Mouse (Mus musculus) kidney, embryonic 14.5 days (tissue): ENCODE data around the gene Evx2. TPM values are rescaled to one million over a fixed set of nuclear protein-coding genes. Genes with fewer than 3 reads are reported as not detected.

Source experiments
- ATAC-seq: fragments of 200-750 bp; cut with Nextera tagmentation; 2 replicates; pipeline ENCODE4 v1.8.0; 2017; ENCODE audit warnings: moderate number of reproducible peaks, mild to moderate bottlenecking, moderate TSS enrichment, moderate library complexity; ENCODE audit not compliant: low FRiP score, low TSS enrichment
- H3K27ac ChIP-seq: fragments of 300-500 bp; sonication (generic); 2 replicates; pipeline ENCODE4 v1.5.1; 2014; ENCODE audit warnings: low read depth, mild to moderate bottlenecking, low read length, moderate library complexity, mixed read lengths
- H3K27me3 ChIP-seq: fragments of 300-500 bp; sonication (generic); 2 replicates; pipeline ENCODE4 v1.6.1; 2014; ENCODE audit warnings: mild to moderate bottlenecking, low read length; ENCODE audit not compliant: control insufficient read depth, insufficient read depth
- H3K36me3 ChIP-seq: fragments of 300-500 bp; sonication (generic); 2 replicates; pipeline ENCODE4 v1.6.1; 2014; ENCODE audit warnings: low read length, mixed read lengths; ENCODE audit not compliant: control insufficient read depth, insufficient read depth
- H3K4me1 ChIP-seq: fragments of 300-500 bp; sonication (generic); 2 replicates; pipeline ENCODE4 v1.6.1; 2014; ENCODE audit warnings: low read length, mixed read lengths; ENCODE audit not compliant: control insufficient read depth, insufficient read depth
- H3K4me2 ChIP-seq: fragments of 300-500 bp; sonication (generic); replicated peaks from 2 replicates; pipeline ENCODE4 v1.6.1; 2014; ENCODE audit warnings: low read depth, mild to moderate bottlenecking, low read length
- H3K4me3 ChIP-seq: fragments of 300-500 bp; sonication (generic); 2 replicates; pipeline ENCODE4 v1.5.1; 2014; ENCODE audit warnings: mild to moderate bottlenecking, low read length
- H3K9ac ChIP-seq: fragments of 300-500 bp; sonication (generic); 2 replicates; pipeline ENCODE4 v1.6.1; 2014; ENCODE audit warnings: low read depth, mild to moderate bottlenecking, low read length, moderate library complexity
- H3K9me3 ChIP-seq: fragments of 300-500 bp; sonication (generic); 2 replicates; pipeline ENCODE4 v1.6.1; 2016; ENCODE audit warnings: low read length; ENCODE audit not compliant: control insufficient read depth
- WGBS: fragments of 180-500 bp; shearing (Covaris S2); extraction: QIAGEN DNeasy Blood & Tissue Kit; methylation state at CpG from one replicate; pipeline ENCODE4 v1.1.7; 2014; 5-methylcytosine and 5-hydroxymethylcytosine counted together
- polyA plus RNA-seq: library from polyadenylated mRNA; unstranded; fragments of >200 nt; fragmentation: Nextera tagmentation; extraction: Ambion mirVana; gene quantifications from 2 replicates; pipeline ENCODE4 v1.2.1, GENCODE M21; 2014

Evx2 gene
- polyA plus RNA-seq, 1 experiment from 2014 or later, result not detected

DNA sequence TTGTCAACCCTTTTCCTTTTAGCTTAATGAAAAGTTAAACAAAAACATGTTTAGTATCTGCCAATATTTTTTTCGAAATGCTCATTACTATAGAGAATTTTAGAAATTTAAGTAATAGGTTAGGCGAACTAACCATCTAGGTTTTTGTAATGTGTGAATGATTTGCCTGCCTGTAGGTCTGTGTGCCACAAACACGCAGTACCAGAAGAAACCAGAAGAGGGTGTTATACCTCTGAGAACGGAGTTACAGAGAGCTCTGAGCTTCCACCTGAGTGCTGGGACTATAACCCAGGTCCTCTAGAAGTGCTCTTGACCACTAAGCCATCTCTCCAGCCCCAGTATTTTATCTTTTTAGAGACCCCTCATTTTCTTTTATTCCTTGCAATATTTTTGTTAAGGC is 23.9 kb downstream of the Evx2 start:
- H3K27me3 ChIP-seq, result no peaks in the 10 kb centered on the region
- H3K27ac ChIP-seq, result no peak overlapping the region
- H3K4me1 ChIP-seq, result no peaks in the 10 kb centered on the region
- H3K36me3 ChIP-seq, result no peaks in the 10 kb centered on the region
- 71% methylated on average over 4 of the region's 4 CpGs for WGBS
- H3K9me3 ChIP-seq, result no peaks in the 10 kb centered on the region
- H3K9ac ChIP-seq, result no peak overlapping the region
- no peak overlapping the region for H3K4me2 ChIP-seq
- no peak overlapping the region for H3K4me3 ChIP-seq
- no peak for ATAC-seq

DNA sequence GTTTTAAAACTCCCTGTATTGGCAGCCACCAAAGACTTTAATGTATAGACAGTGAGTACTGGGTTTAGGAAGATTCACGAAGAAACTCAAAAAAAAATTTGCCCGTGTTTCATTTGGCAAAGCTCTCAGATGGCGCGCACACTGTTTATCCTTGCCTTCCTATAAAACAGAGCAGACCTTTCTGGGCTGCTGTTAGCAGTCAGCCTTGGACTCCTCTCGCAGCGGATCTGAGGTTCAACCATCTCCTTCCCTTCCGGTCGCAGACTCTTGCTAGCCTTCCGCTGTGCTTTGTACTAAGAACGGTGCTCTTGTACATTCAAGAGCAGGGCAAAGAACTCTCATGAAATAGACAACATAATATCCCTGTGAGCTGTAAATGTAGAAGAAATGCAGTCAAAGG is 39.0 kb downstream of the Evx2 start:
- no peak overlapping the region for H3K4me3 ChIP-seq

DNA sequence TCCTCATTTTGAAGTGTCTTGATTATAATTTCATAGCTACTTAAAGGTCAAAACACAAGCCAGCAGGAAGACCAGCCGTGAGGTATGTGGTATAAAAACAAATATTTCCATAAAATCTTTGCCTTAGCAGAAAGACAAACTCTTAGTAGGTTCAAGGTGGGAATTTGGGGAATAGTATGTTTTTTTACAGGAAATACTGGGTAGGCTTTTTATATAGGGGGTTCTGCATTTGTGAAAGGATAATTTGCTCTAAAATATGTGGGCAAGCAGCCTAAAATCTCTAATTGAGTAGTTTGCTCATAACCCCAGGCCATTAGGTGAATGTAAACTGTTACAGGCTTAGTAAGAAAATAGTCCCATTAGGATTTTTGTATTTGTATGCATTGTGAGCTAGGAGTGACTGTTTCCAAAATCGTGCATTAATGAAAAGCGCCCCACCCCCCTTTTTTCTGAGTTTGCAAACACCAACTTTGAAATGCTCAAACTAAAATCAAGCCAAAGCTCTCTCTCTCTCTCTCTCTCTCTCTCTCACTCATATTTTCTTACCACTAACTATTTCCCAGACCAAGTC is 39.6 kb downstream of the Evx2 start:
- H3K27me3 ChIP-seq, result no peaks in the 10 kb centered on the region
- no peaks in the 10 kb centered on the region for H3K36me3 ChIP-seq
- no peak overlapping the region for H3K4me3 ChIP-seq
- H3K4me2 ChIP-seq, result no peak overlapping the region
- H3K4me1 ChIP-seq, result no peaks in the 10 kb centered on the region
- H3K9ac ChIP-seq, result no peak overlapping the region
- no peak for ATAC-seq
- H3K27ac ChIP-seq, result no peak overlapping the region
- 90% methylated on average over 3 of the region's 3 CpGs for WGBS
- no peaks in the 10 kb centered on the region for H3K9me3 ChIP-seq

More for the DNA sequence above, 39.0 kb downstream of the Evx2 start:
- H3K36me3 ChIP-seq, result no peaks in the 10 kb centered on the region
- 90% methylated on average over 10 of the region's 10 CpGs for WGBS
- H3K4me2 ChIP-seq, result no peak overlapping the region
- H3K4me1 ChIP-seq, result no peaks in the 10 kb centered on the region
- ATAC-seq, result no peak
- H3K27ac ChIP-seq, result no peak overlapping the region
- no peaks in the 10 kb centered on the region for H3K27me3 ChIP-seq
- no peak overlapping the region for H3K9ac ChIP-seq
- H3K9me3 ChIP-seq, result no peaks in the 10 kb centered on the region

DNA sequence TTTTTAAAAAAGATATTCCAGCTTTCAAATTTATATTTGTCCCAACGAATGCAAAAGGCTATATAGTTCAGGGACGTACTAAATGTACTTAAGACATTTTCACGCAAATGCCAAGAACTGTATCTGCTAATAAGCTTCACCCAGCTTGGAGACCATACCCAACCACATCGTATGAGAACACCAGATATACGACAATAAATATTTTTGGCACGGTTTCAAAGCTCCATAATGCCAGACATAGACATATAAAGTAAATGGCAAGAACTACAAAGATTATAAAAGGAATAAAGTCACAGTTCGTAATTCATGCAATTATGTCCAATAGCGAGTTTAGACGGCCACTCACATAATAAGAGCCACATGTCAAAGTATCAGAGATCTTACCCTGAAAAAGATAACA is 41.7 kb downstream of the Evx2 start:
- Histone ChIP-seq H3K27ac (no peak overlapping the region), H3K36me3 (no peaks in the 10 kb centered on the region), H3K27me3 (no peaks in the 10 kb centered on the region), H3K9ac (no peak overlapping the region), H3K4me1 (no peaks in the 10 kb centered on the region), H3K4me2 (no peak overlapping the region), H3K4me3 (no peak overlapping the region), H3K9me3 (no peaks in the 10 kb centered on the region)
- ATAC-seq, result no peak
- WGBS, result 78% methylated on average over 9 of the region's 9 CpGs

DNA sequence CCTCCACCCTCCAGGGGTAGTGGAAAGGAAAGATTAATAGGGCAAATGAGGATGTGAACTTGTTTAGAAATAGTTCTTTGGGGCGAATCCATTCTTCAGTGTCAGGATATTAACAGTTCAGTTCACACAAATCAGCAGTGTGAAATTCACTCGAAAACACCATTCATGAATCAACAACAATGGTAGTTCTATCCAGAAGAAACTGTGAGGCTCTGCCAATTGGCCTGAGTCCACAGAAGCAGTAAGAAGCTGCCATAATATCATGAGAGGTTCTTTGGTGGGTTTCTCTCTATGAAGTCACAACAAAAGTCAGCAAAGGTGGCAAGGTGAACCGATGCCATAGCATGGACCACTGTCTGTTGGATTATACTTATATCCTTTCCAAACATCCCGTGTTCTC is 48.0 kb downstream of the Evx2 start:
- 88% methylated on average over 4 of the region's 4 CpGs for WGBS
- Histone ChIP-seq H3K4me2 (no peak overlapping the region), H3K9ac (no peak overlapping the region), H3K36me3 (no peaks in the 10 kb centered on the region), H3K27me3 (no peaks in the 10 kb centered on the region), H3K27ac (no peak overlapping the region), H3K4me3 (no peak overlapping the region), H3K4me1 (no peaks in the 10 kb centered on the region), H3K9me3 (no peaks in the 10 kb centered on the region)
- no peak for ATAC-seq

DNA sequence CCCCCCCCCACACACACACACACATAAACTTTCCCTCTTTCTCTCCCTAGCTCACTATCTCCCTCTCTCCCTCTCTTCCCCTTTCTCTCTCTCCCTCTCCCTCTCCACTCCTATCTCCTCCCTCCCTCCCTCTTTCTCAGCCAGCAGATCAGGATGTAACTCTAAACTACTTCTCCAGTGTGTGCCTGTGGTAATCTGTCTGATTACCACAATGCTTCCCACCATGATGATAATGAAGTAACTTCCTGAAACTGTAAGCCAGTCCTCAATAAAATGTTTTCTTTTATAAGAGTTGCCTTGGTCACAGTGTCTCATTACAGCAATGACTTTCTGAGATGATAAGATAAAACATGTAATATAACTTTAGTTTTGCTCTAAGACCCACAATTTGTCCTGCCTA is 50.0 kb downstream of the Evx2 start:
- Histone ChIP-seq H3K36me3 (no peaks in the 10 kb centered on the region), H3K4me1 (no peaks in the 10 kb centered on the region), H3K4me3 (no peak overlapping the region), H3K4me2 (no peak overlapping the region), H3K9ac (no peak overlapping the region), H3K9me3 (no peaks in the 10 kb centered on the region), H3K27me3 (no peaks in the 10 kb centered on the region), H3K27ac (no peak overlapping the region)
- ATAC-seq, result no peak

DNA sequence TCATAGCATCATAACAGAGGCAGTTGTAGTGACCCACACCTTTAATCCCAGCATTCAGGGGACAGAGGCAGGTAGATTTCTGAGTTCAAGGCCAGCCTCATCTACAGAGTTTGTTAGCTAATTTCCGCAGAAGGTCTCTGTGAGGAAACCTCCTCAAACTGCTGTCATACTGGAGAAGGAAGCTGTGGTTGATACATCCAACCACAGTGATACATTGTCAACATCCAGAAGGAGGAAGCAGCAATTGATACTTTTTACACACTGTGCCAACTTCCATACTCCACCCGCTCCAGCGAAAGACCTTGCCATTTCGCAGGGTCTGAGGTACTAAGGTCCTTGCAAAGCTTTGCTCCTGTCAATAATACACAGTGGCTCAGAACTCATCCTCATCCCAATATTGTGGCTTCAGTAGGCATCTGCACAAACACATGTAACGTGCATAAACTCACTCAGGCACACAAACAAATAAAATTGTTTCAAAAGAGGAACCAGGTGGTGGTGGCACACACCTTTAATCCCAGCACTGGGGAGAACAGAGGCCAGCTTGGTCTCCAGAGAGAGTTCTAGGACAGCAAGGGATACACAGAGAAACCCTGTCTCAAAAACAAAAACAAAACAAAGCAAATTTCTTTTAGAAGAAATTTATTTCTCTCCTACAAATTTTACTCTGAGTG is 53.1 kb downstream of the Evx2 start:
- Histone ChIP-seq H3K4me3 (no peak overlapping the region), H3K9ac (no peak overlapping the region), H3K36me3 (no peaks in the 10 kb centered on the region), H3K27me3 (no peaks in the 10 kb centered on the region), H3K9me3 (no peaks in the 10 kb centered on the region), H3K4me1 (no peaks in the 10 kb centered on the region), H3K4me2 (no peak overlapping the region), H3K27ac (no peak overlapping the region)
- no peak for ATAC-seq
- WGBS, result 89% methylated on average over 5 of the region's 5 CpGs

DNA sequence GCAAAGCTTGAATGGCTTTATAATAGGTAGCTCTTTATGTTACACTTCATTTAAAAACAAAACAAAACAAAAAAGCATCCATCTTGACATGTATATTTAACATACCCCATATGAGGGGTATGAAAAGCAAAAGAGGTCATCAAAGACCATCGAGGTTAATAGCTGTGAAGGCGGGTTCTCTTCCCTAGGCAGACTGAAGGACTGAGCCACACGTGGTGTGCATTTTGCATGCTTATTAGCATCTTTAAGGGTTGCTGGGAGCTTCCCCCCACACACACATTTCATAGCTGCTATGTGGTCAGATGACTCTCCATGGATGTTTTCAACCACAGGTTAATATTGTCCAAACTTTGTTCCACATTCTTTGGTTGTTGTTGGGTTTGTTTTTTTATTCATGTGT is 55.3 kb downstream of the Evx2 start:
- no peak overlapping the region for H3K4me3 ChIP-seq
- no peaks in the 10 kb centered on the region for H3K27me3 ChIP-seq
- H3K4me2 ChIP-seq, result no peak overlapping the region
- no peak overlapping the region for H3K27ac ChIP-seq
- no peak overlapping the region for H3K9ac ChIP-seq
- H3K9me3 ChIP-seq, result no peaks in the 10 kb centered on the region
- H3K4me1 ChIP-seq, result no peaks in the 10 kb centered on the region
- ATAC-seq, result no peak
- no peaks in the 10 kb centered on the region for H3K36me3 ChIP-seq
- 46% methylated on average over 3 of the region's 3 CpGs for WGBS
